Mouse (Mus musculus): ENCODE measurements around the gene Fcna.

GRCm38 (mm10) chr2:25607761-25608622 is 19.8 kb downstream of the Fcna start, which contains the start of gene Rabl6:
- TF ChIP-seq CEBPB (IDR thresholded peaks at IDR 0.05; ENCODE audit: low read depth) (no peak), CTCF (IDR thresholded peaks at IDR 0.05; ENCODE audit: control insufficient read depth, insufficient read depth, insufficient read length) (no peak), MAX (IDR thresholded peaks at IDR 0.05) (peak; percentile 100), USF1 (IDR thresholded peaks at IDR 0.05; ENCODE audit: low read depth) (no peak), MYOG (IDR thresholded peaks at IDR 0.05; ENCODE audit: control insufficient read depth, extremely low read depth, insufficient read length) (no peak), MYOD1 (IDR thresholded peaks at IDR 0.05; ENCODE audit: control insufficient read depth, insufficient read length, low read depth) (no peak), FOSL1 (IDR thresholded peaks at IDR 0.05; ENCODE audit: insufficient read depth, low read length, poor library complexity, severe bottlenecking) (no peak)
